ENCODE assay signal across 8 mouse cellular contexts in the genomic region with DNA sequence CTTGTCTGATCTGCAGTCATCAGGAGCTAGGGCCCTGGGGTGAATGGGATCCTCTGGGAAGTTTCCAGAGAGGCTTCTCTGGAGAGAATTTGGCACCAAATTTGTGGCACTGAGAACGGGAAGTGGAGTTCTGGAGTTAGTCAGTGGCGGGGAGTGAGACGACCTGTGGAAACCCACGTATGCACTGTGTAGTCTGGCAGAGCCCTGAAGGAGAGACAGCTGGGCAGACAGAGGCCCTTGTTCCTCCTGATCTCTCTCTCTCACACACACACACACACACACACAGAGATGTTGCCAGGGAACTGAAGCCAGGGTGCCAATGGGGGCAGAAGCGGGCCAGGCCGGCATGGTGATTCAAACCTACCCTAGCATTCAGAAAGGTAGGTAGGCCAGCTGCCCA. TPM values are rescaled to one million over a fixed set of nuclear protein-coding genes. Genes with fewer than 3 reads are reported as not detected.
A peak's percentile ranks its signal among the peaks of the same experiment; 100 is the strongest.
DNase-seq lines count a peak whose midpoint lies in the region; ATAC-seq lines count a peak whose summit lies in the region.

No protein-coding gene starts in this region.

- 40% methylated on average over 5 of the region's 6 CpGs for WGBS in lung, embryonic 16.5 days
- 43% methylated on average over 6 of the region's 6 CpGs for whole genome bisulfite sequencing in limb, embryonic 11.5 days
- 51% methylated on average over 6 of the region's 6 CpGs for WGBS in stomach, embryonic 15.5 days

- H3K27ac ChIP-seq in lung, embryonic 16.5 days (ENCODE audit: low read length), result peak overlapping the region; percentile 25; the same call in 1 of the 2 replicates
- H3K27ac ChIP-seq in limb, embryonic 11.5 days (replicated peaks; ENCODE audit: low read depth, low read length), result no peak overlapping the region
- H3K27ac ChIP-seq in stomach, embryonic 15.5 days, result peak overlapping the region; percentile 36; the same call in 1 of the 2 replicates

- H3K27me3 ChIP-seq in lung, embryonic 16.5 days (ENCODE audit: control insufficient read depth, insufficient read depth, low read depth, low read length), result no peaks in the 10 kb centered on the region
- H3K27me3 ChIP-seq in limb, embryonic 11.5 days (ENCODE audit: control insufficient read depth, insufficient read depth, low read length), result no peaks in the 10 kb centered on the region
- H3K27me3 ChIP-seq in stomach, embryonic 15.5 days (replicated peaks), result no peaks in the 10 kb centered on the region

- no peaks in the 10 kb centered on the region for H3K36me3 ChIP-seq in lung, embryonic 16.5 days (ENCODE audit: control insufficient read depth, insufficient read depth, low read length)
- no peaks in the 10 kb centered on the region for H3K36me3 ChIP-seq in limb, embryonic 11.5 days (ENCODE audit: control insufficient read depth, insufficient read depth, low read length)
- no peaks in the 10 kb centered on the region for H3K36me3 ChIP-seq in stomach, embryonic 15.5 days

- ATAC-seq in lung, embryonic 16.5 days (ENCODE audit: low read depth), result no peak
- ATAC-seq in limb, embryonic 11.5 days (ENCODE audit: insufficient number of reproducible peaks, low FRiP score, low TSS enrichment, low read depth), result no peak
- ATAC-seq in stomach, embryonic 15.5 days (ENCODE audit: insufficient read depth, low FRiP score, low read depth), result no peak

- H3K4me2 ChIP-seq in lung, embryonic 16.5 days (ENCODE audit: low read depth, low read length), result peak overlapping the region; percentile 71
- H3K4me2 ChIP-seq in limb, embryonic 11.5 days (ENCODE audit: low read depth, severe bottlenecking), result no peak overlapping the region
- H3K4me2 ChIP-seq in stomach, embryonic 15.5 days, result peak overlapping the region; percentile 78

- DNase-seq in cerebellum, postnatal 14 days, result peak; percentile 17 to 32
- DNase-seq in cerebellum, postnatal 36 days, result no peak
- DNase-seq in lung, postnatal 25 days (ENCODE audit: low spot score), result no peak
- no peak for DNase-seq in limb, embryonic 11.5 days (ENCODE audit: low spot score)
- DNase-seq in gastrocnemius, postnatal 14 days, result no peak
- DNase-seq in layer of hippocampus, adult 9-10 months (ENCODE audit: low spot score), result no peak

- H3K9ac ChIP-seq in lung, embryonic 16.5 days (ENCODE audit: low read length), result peak overlapping the region; percentile 48
- peak overlapping the region; percentile 30 for H3K9ac ChIP-seq in limb, embryonic 11.5 days (ENCODE audit: low read length)
- no peak overlapping the region for H3K9ac ChIP-seq in stomach, embryonic 15.5 days

- intact Hi-C loops in gastrocnemius, postnatal 14 days (cut with DNase I; ENCODE audit: low total_unique reads), result loop anchor here (5.0 kb wide), 1 partner anchor 186 kb away; no protein-coding TSS in a partner anchor

- no peaks in the 10 kb centered on the region for H3K9me3 ChIP-seq in lung, embryonic 16.5 days (ENCODE audit: control insufficient read depth, low read length)
- no peaks in the 10 kb centered on the region for H3K9me3 ChIP-seq in limb, embryonic 11.5 days (ENCODE audit: control insufficient read depth, low read length)
- H3K9me3 ChIP-seq in stomach, embryonic 15.5 days, result no peaks in the 10 kb centered on the region

- H3K4me3 ChIP-seq in lung, embryonic 16.5 days (ENCODE audit: low read length), result no peak overlapping the region; the same call in 1 of the 2 replicates
- H3K4me3 ChIP-seq in limb, embryonic 11.5 days (ENCODE audit: low read depth, low read length), result no peak overlapping the region
- H3K4me3 ChIP-seq in stomach, embryonic 15.5 days (replicated peaks), result 0 out of 2 replicates have a peak overlapping the region, but pooled peaks have one; percentile 84

- H3K4me1 ChIP-seq in lung, embryonic 16.5 days (replicated peaks; ENCODE audit: control insufficient read depth, insufficient read depth, low read length), result peaks cover 36% of the 10 kb centered on the region
- H3K4me1 ChIP-seq in limb, embryonic 11.5 days (ENCODE audit: control insufficient read depth, insufficient read depth, low read length), result peaks cover 27% of the 10 kb centered on the region
- H3K4me1 ChIP-seq in stomach, embryonic 15.5 days, result peaks cover 34% of the 10 kb centered on the region

RNA-seq across cellular contexts. Expression of a gene that starts 1.0 kb away (rescaled TPM):
- polyA plus RNA-seq in lung, embryonic 16.5 days (2015; fragmentation: Nextera tagmentation; extraction: Ambion mirVana), result 4.5 and 5.7 TPM in 2 replicates
- polyA plus RNA-seq in limb, embryonic 11.5 days (2014; fragmentation: Nextera tagmentation; extraction: Ambion mirVana), result 3.3 and 4.0 TPM in 2 replicates
- polyA plus RNA-seq in stomach, embryonic 15.5 days (2015; fragmentation: Nextera tagmentation; extraction: Ambion mirVana), result 4.9 and 5.7 TPM in 2 replicates
- 10 to 100 TPM; 73.9 to 95.9 TPM for total RNA-seq in gastrocnemius, postnatal 14 days (2021)

Comparison
In these comparisons a context has a peak if more than half of its experiments do, and no peak if none do; other contexts are left out.
1. DNase-seq: peak in cerebellum, postnatal 14 days (2 of 2); none in cerebellum, postnatal 36 days (0 of 2), lung, postnatal 25 days (single experiment), limb, embryonic 11.5 days (single experiment), gastrocnemius, postnatal 14 days (single experiment) and layer of hippocampus, adult 9-10 months (single experiment).